Mouse (Mus musculus) kidney, postnatal 36 days (tissue): Measurements from ENCODE around the gene Zfp422.
A peak's percentile ranks its signal among the peaks of the same experiment; 100 is the strongest.
"Not testable (repeated sequence)": the region's sequence is repeated elsewhere in the genome, so short reads cannot be mapped to it uniquely, and the experiment has no call there.

Experiments used
- DNase-seq, 2 experiments: peaks; one replicate each; pipeline ENCODE4 v3.0.0; 2021 to 2022; ENCODE audit warnings: mixed read lengths in 2 of 2

Zfp422 gene

GRCm38 (mm10) chr6:116647763-116648162 is 19.0 kb upstream of the Zfp422 start:
- DNase-seq = peak; percentile 85 to 91

- peak in 1 of 2 experiments; percentile 54 for DNase-seq
These were observed 15.5 kb upstream of the Zfp422 start for GRCm38 (mm10) chr6:116644335-116644734.

- no peak for DNase-seq
These were observed 15.1 kb upstream of the Zfp422 start for GRCm38 (mm10) chr6:116643881-116644280.

DNA sequence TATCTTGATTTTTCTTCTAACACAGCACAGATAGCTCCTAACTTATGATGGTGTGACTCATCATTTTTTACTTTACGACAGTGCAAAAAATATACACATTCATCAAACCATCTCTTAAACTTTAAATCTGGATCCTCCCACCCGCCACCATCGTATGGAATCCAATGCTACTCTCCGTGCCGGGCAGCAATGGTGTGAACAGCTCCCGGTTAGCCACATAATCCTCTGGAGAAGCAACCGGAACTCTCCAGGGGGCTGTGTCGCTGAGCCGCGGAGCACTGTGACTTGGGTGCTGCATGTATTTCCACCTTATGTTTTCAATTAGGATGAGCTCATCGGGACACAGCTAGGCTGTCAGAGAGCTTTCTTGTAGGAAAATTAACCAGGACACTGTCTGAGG is 14.1 kb upstream of the Zfp422 start:
- no peak for DNase-seq

DNA sequence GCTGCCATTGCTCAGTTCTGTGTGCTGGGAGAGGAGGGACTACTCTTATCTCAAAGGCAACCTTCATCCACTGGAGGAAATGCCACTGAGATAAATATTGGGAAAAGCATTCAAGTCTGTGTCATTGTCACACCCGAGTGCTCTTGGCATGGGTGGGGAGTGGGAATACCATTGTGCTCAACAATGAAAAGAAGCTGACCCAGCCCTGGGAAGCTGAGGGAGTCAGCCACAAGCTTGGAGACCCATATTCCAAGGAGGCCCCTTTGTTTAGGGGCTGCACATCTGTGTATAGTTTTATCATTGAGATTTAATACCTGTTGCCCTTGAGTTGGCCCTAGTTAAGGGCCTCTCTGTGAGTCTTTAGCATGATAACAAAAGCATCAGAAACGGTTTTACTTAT is 10.9 kb upstream of the Zfp422 start:
- DNase-seq = no peak

- DNase-seq = no peak
These were observed 10.1 kb upstream of the Zfp422 start for GRCm38 (mm10) chr6:116638871-116639270.

DNA sequence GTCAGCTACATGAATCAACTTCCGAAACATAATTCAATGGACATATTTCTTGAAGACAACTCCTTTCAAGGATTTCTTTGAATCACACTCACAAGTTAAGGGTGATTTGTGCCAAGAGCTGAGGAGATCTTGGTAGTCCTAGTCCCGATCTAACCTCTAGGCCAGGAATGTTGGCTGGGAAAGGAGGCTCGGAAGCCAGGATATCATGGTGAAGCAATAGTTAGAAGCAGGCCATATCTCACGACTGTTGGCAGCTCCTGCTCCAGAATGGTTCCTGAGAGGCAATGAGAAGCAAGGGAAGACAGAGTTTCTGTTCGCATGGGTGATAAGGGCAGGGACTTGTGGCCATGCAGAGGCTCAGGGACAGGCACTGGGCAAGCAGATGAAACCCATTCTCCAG is 8.7 kb upstream of the Zfp422 start:
- no peak for DNase-seq

- no peak for DNase-seq
These were observed 7.9 kb upstream of the Zfp422 start for GRCm38 (mm10) chr6:116636581-116637235.

DNA sequence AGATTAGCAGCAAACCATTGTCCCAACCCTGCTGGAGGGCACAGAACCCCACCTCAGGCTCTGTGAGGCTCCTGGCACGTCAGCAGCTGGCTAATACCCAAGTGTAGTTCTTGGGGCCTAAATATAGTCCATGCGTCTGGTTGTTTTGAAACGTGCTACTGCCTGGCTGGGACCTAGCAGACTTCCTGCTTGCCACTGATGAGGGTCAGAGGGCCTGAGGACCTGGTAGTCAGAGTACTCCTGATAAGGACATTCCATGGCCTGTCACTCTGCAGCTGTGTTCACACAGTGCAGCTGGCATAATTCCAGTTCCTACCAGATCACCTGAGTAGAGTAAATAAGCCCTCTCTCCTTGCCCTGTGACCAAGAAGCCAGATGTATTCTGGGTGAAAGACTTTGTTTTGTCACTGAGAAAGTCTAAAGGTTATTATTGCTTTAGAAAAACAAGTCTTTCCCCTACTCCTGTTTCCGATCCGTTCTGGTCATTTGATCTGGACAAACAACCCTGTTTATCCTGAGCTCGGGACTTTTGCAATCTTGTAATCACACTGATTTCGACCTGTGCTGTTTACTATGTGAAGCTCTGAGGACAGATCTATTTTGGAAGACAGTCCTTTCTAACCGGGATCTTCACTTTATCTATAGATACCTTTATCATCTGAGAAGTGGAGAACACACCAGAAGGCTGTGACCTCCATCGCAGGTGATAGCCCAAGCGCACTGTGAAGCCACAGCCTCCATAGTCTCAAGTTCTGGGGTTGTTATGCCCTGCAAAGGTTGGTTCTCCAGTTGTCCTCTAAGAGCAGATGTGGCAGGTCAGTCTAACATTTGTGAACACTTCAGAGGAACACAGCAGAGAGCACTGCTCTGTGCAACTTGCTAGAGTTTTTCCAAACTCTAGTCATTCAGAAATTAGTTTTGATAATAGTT is 6.7 kb upstream of the Zfp422 start:
- peak; percentile 89 to 92 for DNase-seq

- no peak for DNase-seq
These were observed 5.2 kb upstream of the Zfp422 start for GRCm38 (mm10) chr6:116633741-116634695.

GRCm38 (mm10) chr6:116632129-116632528 is 3.3 kb upstream of the Zfp422 start:
- DNase-seq = peak; percentile 93 to 96

GRCm38 (mm10) chr6:116629766-116630165 is 967 bp upstream of the Zfp422 start:
- no peak for DNase-seq

DNA sequence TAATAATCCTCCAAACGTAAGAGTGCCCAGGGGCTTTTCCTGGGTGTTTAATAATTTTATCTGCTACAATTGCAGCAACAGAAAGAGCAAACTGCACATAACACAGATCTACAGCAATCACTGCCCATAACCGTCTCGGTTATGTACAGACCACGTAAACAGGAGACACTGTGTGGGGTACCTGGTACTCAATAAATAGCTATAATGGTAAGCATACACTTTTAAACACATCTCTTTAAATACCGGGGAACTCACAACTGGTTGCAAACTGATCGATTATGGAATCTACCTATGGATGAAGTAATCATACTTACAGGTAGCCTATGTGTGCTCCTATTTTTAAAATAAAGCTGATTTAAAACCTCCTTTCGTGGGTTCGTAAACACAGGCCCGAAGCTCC is 704 bp downstream of the Zfp422 start:
- DNase-seq = no peak

DNA sequence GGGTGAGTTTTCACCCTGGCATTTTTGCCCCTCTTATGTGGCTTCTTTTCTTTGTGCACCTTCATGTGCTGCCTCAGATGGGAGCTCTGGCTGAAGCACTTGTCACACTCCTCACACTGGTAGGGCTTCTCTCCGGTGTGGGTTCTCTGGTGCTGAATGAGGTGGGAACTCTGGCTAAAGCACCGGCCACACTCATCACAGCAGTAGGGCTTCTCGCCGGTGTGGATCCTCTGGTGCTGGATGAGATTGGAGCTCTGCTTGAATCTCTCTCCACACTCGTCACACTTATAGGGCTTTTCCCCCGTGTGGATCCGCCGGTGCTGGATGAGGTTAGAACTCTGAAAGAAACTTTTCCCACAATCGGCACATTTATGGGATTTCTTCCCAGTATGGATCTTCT is 2.4 kb downstream of the Zfp422 start:
- not testable (repeated sequence) for DNase-seq

GRCm38 (mm10) chr6:116621318-116622023 is 7.3 kb downstream of the Zfp422 start:
- DNase-seq = no peak

GRCm38 (mm10) chr6:116618073-116618472 is 10.7 kb downstream of the Zfp422 start:
- no peak for DNase-seq

DNA sequence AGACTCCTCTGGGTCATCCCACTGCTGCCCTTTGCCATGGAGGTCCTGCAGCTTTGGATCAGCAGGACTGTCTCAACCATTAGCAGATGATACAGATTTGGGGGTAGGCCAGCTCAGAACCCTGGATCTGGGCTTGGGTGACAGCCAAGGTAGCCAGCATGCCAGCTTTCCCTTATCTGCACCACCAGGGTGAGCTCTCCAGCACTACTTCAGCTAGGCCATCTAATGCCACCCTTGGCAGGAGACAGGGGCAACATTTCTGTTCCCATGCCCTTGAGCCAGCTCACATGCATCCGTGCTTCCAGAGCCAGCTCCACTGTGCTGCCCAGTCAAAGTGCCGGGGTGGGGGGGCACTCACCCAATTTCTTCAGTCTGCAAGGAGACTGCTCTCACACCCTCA is 13.1 kb downstream of the Zfp422 start:
- DNase-seq = no peak

DNA sequence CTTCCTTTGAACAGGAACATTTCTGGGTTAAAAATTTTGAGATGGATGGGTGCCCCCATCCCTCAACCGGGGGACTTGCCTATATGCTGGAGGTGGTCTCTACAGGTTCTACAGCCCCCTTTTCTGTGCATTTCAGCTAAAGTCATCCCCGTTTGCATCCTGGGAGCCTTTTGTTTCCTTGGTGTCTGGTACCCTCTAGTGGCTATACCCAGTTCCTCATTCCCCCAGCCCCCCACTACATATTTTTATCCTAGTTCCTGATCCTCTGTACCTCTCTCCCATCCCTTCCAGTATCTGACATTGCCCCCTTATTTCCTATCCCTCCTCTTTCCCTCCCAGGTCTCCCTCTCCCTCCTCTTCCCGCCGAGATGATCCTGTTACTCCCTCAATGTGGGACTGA is 21.6 kb downstream of the Zfp422 start:
- DNase-seq = no peak

DNA sequence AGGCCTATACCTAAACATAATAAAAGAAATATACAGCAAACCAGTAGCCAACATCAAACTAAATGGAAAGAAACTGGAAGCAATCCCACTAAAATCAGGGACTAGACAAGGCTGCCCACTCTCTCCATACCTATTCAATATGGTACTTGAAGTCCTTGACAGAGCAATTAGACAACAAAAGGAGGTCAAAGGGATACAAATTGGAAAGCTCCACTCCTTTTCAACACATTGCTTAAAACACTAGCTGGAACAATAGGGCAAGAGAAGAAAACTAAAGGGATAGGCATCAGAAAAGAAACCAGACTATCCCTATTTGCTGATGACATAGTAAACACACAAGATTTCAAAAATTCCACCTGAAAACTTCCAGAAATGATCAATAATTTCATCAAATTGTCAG is 27.8 kb downstream of the Zfp422 start:
- DNase-seq = not testable (repeated sequence)

- no peak for DNase-seq
These were observed 44.7 kb downstream of the Zfp422 start, which contains the start of gene Olfr215 for GRCm38 (mm10) chr6:116584095-116584494. Gene Olfr215, minus strand, starts transcription at chr6:116584195.
